Mouse (Mus musculus) olfactory bulb, adult 2 months (tissue): ENCODE results near the gene Nucb2.

Experiments used
- CTCF ChIP-seq: fragments of 200-500 bp; IDR thresholded peaks from 2 replicates; pipeline ENCODE4 v1.5.1; 2012; ENCODE audit warnings: low read depth, mild to moderate bottlenecking, low read length, moderate library complexity; ENCODE audit not compliant: insufficient read depth
- POLR2A ChIP-seq: fragments of 200-500 bp; IDR thresholded peaks from 2 replicates; pipeline ENCODE4 v1.6.1; 2012; ENCODE audit warnings: mild to moderate bottlenecking, low read depth, low read length, moderate library complexity; ENCODE audit not compliant: insufficient read depth

DNA sequence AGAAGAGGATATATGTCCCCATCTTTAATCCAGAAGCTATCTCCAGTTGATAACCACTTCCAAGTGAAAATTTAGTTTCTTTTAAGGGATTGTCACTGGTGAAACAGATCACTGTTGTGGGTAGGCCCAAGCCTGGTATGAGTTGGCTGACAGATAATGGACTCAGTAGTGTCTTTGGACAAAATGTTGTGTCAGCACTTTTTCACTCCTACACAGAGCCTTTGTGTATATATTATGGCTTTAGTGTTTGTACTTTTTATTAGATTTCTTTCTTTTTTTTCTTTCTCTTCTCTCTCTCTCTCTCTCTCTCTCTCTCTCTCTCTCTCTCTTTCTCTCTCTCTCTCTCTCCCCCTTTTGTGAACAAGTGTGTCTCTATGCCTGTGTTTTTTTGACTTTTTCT is 52.7 kb downstream of the Nucb2 start:
- TF ChIP-seq POLR2A (no peak), CTCF (no peak)
